Mouse (Mus musculus) kidney, postnatal 14 days (tissue): Measurements from ENCODE around the gene Cflar.
"Not testable (repeated sequence)": the region's sequence is repeated elsewhere in the genome, so short reads cannot be mapped to it uniquely, and the experiment has no call there.

Experiments
- DNase-seq: peaks from one replicate; pipeline ENCODE4 v3.0.0; 2022; ENCODE audit warnings: mixed read lengths

Gene Cflar

DNA sequence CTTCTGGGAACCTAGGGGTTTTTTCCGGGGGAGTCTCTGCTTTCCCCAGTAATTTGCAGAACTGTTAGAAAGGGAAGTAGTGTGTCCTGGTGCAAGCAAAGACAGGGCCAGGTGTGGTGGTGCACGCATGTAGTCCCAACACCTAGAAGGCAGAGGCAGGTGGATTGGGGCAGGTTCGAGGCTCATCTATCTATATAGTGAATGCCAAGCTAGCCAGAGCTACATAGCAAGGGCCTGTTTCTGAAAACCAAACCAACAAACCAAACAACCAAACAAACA lies 17.2 kb downstream of the Cflar start:
- DNase-seq: no peak

DNA sequence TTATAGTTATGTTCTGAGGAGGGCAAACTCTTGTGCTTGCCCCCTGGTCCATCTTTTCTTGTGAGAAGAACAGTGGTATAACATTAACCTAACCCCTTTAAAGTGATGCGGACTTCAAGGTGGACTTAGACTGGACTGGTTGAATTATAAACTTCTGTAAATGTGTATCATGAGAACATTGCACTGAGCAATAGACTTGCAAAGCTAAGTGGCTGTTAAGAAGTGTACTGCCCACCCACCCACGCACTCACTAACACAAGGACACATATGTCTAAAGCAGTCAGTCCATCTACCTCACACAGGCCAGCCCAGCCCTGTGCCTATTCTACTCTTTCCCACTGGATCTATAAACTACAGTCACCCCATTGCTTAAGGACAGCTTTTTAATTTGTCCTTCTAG lies 22.3 kb downstream of the Cflar start:
- peak; percentile 69 for DNase-seq

DNA sequence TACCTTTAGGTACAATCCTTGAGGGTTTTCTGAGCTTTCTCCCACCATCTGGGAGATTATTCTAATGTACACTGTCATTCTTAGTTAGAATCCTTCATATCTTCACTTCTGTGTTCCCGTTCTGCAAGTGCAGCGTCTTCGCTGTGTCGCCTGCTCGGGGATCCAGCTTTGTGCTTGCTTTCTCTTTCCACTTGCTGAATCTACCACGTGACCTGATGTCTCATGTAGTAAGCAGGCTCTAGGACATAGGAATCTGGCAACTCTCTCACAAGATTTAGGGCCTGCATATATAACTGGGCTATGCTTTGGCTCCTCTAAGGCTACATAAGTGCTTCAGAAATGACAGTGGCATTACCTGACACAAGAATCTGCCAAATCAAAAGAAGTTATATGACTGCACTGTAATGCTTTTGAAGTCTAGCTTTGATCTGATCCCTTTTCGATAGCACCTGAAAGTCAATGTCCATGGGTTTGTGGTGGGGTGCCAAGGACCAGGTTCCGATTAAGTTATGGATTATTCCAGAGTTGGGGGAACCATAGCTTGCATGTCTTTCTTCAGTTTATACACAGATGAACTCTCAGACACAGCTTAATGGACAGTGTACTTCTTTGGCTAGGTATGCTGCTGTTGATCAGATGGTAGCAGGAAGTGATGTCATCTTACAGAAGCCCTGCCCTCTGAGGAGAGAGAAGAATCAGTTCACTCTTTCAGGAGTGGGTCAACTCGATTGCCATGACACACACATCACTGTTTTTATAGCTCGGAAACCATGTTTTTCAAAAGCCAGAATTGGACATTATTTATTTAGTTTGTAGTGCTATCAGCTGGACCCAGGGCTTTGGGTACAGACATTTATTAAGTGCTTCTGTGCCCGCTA lies 23.0 kb downstream of the Cflar start:
- no peak for DNase-seq

DNA sequence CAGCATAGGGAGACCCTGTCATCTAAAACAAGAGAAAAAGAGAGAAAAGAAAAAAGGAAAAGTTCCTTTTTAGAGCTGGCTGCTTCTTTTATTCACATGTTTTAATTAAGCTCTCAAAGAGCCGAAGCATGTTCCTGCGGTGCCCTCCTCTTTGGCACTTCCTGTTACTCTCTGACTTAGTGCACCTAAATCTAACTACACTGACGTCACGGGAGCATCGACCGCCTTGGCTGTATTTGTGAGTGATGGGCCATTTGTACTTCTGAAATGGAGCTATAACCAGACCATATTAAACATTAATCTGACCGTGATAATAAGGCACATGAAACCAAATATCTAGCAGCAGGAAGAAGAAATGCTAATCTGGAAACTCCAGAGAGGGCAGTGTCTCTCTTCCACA lies 24.7 kb downstream of the Cflar start:
- DNase-seq: peak; percentile 66

DNA sequence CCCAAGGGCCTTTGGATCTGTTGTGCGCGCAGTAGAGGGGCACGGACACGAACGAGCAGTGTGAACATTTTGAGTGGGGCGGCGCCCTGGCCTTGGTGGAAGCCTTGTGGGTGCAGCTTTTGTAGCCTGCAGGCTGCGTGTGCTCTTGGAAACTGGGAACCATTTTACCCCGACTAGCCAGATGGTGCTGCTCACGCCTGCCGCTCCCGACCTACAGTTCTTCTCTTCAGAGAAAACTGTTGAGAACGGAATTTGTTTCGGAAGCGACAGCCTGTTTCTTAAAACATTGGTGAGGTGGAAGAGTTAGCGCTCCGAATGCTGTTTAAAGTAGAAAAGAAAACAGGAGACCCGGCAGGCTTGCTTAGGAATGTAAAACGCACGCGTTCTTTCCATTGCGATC lies 25.7 kb downstream of the Cflar start:
- DNase-seq: no peak

DNA sequence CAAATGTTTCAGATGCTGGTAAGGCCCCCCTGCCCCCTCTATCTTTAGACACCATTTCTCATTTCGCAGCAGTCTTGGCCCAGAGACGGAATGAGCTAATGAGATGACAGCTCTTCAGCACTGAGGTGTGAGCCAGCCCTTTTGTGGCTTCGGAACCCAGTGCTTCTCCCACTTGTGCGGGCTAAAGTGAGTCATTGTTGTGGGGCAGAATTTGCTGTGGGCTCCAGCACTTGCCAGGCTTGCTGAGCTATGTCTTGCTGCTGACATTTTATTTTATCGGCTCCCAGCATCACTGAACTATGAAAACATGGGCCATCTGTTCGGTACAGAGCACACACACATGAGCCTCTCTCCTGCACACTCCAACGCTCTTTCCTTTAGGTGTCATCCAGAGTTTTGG lies 28.2 kb downstream of the Cflar start:
- no peak for DNase-seq

DNA sequence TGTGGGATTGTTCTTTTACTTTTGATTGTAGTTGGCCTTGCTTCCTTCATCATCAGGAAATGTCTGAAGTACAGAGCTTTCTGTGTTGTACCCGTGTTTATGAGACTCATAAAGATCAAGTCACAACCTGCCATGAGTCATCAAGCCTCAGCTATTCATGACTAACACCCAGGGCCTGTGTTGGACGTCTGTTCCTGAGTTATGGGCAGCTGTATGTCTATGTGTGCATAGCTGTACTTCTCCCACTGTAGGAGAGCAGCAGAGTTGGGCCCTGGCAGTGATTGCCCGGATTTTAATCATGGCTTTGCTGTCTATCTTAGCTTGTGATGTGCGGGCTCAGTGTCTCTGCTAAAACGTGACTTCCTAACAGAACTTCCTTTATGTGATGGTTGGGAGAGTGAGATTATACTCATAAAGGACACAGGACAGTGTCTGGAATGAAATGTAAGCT lies 31.3 kb downstream of the Cflar start:
- DNase-seq: no peak

DNA sequence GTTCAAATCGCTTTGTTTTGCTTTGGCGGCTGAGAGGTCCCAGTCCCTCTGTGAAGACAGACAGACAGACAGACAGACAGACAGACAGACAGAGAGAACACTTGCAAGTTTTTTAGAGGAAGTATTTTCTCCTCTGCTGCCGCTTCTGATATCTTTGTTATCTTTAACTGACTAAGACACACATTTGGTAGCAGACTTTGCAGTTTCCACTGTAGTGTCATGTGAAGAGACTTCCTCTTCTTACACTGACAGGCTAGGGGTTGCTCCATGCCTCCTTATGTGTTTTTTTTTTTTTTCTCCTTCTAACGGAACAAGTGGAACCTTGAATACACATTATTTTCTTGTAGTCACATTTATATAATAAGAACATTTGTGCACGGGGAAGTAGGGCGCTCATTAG lies 31.9 kb downstream of the Cflar start:
- DNase-seq: no peak

DNA sequence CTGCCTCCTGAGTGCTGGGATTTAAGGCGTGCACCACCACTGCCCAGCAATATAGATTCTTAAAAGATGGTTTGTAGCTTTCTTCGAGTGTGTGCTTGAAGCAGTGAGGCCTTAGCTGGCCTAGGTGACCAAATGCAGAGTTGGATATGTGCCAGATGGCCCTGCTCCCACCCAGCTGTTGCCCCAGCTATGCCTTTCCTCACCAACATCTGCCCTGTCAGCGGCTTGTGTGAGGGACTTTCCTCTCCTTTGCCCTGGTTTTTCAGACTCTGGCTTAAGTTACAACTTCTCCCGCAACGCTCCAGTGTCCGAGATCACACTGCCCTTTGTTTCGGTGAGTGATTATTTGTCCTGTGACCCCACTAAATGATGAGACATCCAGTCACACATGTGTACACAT lies 33.3 kb downstream of the Cflar start:
- peak; percentile 86 for DNase-seq

DNA sequence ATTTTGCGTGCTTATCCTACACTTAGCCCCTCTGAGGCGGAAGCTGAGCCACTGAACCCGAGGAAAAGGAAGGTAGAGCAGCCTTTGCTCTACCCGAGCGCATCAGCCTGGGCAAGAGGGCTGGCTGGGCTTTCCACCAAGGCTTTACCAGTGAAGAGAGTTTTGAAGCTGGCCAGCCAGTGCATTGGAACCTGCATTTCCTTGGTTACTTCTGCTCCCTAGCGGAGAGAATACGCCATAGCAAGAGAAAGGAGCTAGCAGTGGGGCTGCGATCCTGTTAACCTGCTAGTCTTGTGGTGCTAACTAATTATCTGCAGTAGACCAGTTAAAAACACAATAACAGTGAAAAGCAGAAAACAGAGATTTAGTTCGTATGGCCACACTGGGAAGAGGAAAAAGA lies 35.6 kb downstream of the Cflar start:
- DNase-seq: peak; percentile 58

DNA sequence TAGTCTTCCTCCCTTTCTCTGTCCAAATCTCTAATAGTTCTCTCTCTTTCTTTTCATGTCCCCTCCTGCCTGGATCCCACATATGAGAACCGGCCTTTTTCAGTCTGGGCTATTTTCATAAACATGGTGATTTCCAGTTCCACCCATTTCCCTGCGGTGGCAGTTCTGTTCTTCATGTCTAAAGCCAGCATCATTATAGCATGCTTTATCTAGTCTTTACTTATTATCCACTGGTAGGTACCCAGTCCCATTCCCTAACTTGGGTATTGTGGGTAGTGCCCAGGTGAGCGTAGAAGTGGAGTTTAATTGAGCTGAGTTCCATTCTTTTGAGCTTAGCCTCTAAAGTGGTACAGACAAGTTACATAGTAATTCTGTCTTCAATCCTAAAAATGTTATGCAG lies 48.1 kb downstream of the Cflar start:
- DNase-seq: no peak

DNA sequence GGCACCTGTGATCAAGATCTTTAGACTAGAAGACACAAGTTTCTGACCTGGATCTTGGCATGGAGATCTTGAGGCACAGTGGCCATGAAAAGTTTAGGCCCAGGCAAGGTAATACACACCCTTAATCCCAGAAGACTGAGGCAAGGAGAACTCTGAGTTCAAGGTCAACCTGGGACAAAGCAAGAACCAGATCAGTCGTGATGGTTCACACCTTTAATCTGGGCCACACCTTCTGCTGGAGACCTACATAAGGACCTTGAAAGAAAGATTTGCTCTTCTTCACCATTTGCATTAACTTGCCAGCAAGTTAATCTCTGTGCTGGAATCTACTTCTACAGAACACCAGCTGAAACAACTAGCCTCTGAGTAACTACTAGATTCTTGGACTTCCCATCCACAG lies 49.3 kb downstream of the Cflar start:
- no peak for DNase-seq

DNA sequence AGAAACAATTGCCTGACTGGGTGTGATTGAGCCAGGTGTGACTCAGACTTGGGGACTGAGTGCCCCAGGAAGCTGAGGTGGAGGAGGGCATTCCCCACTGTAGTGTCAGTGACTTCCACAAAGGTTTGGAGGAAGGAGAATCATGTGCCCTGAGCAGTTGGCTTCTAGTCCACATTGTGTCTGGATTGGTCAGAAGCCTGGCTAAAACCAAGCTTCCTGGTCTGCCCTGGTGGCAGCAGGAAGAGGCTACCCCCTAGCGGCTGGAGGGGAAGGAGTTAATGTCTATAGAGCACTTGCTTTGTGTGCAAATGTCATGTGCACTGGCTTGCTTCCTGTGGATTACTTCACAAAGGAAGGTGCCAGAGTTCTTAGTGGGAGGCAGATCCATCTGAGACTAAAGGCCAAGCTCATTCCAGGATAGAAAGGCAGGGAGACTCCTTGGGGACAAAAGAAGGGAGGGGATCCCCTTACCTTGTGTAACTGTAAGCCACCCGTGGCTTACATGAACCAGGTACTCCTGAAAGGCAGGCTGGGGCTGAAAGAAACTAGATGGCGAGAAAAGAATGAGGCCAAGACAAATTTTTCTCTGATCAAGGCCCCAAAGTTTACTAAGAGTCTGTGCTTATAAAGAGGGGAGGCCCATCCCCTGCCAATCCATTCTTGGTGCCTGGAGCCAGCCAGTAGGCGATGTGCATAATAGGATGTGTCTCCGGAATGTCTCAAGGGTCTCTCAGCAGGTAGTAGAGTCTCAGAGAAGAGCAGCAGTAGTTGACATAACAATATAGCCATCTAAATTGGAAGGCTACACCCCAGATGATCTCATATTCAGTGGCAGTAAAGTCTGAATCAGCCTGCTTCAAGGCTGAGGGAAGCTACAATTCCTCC lies 50.3 kb downstream of the Cflar start:
- DNase-seq: peak; percentile 52

DNA sequence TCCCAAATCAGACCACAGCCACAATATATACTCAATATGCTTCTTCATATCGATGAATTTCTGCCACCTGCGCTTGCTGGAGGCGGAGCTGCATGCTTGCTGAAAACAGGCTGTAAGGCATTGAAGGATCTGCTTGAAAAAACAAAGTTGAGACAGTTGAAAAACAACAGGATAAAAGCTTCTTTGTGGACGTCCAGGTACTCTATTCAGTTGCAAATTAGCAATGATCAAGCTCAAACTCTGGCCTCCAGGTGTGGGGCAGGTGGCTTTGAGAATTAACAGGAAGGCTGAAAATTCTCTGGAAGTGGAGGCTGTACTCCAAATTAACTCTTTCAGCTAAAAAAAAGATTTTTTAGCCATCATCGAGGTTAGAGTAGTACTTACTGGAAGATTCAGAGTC lies 51.3 kb downstream of the Cflar start:
- DNase-seq: no peak

DNA sequence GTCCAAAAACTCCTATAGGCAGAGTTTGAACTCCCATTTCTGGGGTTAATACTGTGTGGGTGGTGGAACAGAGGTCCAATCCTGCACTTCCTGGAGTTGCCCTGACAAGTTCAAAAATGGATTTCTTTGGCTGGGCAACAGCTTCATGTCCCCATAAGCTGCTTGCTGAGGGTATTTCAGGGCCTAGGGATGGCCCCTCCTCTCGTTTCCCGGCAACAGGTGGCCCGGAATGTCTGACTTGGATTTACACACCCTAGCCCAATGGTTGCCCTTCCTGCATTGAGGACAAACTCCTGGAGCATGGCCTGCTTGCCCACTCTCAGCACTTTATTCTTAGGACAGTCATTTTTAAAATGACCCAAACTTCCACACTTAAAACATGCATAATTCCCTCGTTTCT lies 55.1 kb downstream of the Cflar start:
- not testable (repeated sequence) for DNase-seq

DNA sequence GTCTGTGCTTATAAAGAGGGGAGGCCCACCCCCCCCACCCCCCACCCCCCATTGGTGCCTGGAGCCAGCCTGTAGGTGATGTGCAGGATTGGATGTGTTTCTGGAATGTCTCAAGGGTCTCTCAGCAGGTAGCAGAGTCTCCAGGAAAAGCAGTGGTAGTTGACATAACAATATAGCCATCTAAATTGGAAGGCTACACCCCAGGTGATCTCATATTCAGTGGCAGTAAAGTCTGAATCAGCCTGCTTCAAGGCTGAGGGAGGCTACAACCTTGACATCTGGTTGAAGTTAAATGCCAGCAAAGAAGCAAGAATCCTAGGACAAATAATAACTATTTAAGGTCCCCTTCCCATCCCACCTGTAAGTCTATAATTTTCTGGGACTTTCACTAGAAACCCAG lies 57.8 kb downstream of the Cflar start:
- DNase-seq: no peak

DNA sequence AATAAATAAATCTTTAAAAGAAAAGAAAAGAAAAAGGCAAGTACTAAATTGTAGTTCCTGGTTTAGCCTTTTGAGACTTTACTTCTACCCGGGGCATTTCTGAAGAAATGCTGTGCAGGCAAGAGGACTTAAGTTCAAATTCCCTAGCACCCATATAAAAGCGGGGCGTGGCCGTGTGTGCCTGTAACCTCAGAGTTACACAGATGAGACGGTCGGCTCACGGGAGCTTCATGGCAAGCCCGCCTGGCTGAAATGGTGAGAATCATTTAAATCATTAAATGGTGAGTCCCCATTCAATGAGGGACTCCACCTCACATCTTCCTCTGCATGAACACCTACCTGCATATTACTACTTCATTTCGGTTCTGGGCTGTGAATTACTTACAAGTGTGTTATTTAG lies 58.4 kb downstream of the Cflar start:
- no peak for DNase-seq

DNA sequence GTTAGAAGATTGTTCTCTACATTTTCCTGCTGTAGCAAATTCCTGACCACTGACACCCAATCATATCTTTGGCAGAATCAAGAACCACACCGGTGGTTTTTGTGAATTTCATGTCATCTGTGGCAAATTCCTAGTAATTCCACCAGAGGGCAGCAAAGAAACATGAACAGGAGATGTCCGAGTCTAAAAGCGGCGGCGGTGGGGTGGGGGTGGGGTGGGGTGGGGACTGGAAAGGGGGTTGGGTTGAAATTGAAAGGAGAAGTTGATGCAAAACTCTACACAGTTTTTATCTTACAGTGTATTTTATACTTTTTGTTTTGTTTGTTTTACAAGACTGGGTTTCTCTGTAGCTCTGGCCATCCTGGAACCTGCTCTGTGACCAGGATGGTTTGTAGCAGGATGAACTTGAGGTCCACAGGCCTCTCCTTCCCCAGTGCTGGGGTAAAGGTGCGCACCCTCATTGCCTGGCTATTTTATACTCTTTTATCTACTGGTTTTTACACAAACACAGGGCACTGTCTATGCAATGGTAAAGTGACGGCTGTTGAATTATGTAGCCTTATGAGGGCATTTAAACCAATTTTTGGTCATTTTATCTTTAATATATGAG lies 58.9 kb downstream of the Cflar start:
- peak; percentile 69 for DNase-seq

DNA sequence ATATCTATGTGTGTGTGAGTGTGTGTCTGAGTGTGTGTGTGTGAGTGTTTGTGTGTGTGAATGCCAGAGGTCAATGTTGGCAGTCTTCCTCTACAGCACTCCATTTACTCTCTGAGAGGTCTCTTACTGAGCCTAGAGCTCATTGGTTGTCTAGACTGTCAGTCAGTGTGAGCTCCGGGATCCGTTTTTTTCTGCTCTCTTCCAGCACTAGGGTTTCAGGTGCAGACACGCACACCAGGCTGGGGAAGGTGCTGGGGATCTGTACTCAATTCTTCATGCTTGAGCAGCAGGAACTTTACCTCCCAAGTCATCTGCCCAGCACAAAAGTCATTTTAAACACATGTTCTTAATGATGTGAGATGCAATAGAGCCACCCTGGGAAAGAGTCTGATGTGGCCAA lies 60.8 kb downstream of the Cflar start:
- DNase-seq: no peak

DNA sequence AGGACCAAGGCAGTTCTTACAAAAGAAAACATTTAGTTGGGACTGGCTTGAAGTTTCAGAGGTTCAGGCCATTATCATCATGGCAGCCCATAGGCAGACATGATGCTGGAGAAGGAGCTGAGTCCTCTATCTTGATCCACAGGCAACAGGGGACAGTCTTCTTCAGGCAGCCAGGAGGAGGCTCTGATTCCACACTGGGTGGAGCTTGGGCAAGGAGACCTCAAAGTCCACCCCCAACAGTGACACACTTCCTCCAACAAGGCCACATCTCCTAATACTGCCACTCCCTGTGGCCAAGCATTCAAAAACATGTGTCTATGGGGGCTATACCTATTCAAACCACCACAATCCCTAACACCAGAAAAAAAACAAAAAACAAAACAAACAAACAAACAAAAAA lies 62.0 kb downstream of the Cflar start:
- DNase-seq: no peak

DNA sequence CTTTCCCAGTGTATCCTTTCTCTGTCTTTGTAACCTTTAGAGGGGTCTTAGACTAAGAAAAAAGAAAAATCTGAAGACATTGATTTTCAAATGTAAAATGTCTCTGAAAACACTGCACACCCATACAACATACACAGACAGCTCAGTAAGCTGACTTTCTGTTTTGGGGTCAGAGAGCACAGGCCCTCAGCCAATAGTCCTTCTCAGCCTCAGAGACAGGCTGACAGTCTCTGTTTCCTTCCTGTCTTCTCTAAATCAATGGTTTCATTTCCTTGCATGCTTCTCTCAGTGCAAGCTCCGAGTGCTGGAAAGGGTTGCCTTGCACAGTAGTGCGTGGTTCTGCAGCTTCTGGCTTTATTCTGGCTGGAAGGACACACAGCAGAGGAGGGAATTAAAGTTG lies 62.6 kb downstream of the Cflar start:
- peak; percentile 48 for DNase-seq

DNA sequence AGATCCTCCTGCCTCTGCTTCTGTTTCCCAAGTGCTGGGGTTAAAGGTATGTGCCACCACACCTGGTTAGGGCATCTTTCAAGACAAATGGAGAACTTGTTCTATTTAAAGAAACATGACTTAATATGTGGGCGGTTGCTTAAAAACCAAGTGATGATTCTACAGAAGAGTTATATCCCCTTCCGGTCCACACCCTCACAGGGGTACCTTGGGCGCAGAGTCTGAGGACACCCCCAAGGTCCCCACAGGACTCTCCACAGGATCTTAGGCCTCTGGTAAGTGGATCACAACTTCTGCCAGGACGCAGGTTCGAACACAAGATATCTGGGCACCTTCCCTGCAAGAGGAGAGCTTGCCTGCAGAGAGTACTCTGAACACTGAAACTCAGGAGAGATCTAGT lies 64.1 kb downstream of the Cflar start:
- no peak for DNase-seq

DNA sequence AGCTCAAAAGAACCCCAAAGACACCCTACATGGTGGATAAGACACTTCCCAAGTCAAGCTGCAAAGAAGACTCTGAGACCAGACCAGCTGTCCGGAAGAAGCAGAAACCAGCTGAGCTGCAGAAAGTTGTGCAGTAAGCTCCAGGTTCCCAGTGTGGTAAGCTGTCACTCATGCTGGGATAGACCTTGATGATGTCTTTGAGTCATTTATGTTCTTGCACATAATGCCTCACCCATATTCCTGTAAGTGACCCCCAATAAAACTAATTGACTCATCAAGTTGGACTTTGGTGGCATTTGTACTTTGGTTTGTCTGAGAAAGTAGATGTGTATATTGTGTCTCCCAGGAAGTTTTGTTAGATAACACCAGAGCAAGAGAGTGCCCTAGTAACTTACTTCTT lies 66.3 kb downstream of the Cflar start:
- no peak for DNase-seq

DNA sequence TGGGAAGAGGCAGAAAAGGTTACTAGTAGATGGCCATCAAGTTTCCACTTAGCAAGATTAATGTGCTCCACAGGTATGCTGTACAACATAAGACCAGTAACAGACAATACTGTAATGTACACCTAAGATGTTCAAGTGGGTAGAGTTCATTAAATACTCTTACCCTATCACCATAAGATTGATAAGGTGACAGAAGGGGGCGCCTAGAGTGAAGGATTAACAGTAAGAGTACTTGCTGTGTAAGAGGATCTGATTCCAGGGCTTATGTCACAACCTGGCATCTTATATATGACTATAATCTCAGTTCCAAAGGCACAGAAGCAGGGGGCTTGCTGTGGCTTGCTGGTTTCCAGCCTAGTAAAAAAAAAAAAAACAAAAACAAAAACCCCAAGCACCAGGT lies 66.9 kb downstream of the Cflar start:
- DNase-seq: no peak
